ENCODE assay signal across 13 mouse cellular contexts in the genomic region with DNA sequence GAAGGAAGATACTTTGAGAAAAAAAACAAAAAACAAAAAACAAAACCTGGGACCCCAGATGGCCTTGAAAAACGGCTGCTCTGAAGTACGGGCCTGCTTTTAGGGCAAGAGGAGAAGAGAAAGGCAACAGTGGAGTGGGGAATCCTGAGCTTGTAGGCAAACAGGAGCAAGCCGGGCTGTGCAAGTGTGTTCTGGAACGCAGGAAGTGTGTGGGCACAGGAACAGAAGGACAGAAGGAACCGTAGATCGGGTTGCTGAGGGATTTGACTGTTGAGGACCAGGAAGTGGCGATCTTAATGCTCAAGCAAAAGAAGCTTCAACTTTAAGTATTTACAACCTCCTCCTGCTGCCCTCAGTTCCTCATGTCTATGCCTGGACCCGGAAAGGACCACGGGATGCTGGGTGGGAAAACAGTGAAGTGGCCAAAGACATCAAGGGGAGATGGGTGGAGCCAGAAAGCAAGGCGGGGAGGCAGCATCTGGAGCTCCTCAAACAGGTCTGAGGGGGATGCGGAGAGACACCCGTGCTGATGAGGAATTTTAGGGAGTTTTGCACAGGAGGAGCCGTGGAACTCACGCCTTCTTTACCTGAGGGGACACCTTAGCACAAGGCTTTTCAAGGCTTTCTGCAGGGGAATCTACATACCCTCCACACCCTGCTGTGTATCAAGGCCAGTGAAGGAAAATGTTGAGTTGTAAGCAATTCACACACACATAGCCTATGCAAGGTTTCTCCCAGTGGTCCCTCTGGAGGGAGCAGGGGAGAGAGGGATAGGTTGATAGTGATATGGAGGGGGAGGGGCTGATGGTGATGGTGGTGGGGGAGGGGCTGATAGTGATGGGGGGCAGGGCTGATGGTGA. TPM values are rescaled to one million over a fixed set of nuclear protein-coding genes. Genes with fewer than 3 reads are reported as not detected.
DNase-seq lines count a peak whose midpoint lies in the region; ATAC-seq lines count a peak whose summit lies in the region.
"Had no signal": no experiment of that assay in that cellular context is flagged by ENCODE, and none has a peak within 500 bp of the region (broad histone marks: within the 10 kb centered on the region; RNA-seq: fewer than 3 reads in every experiment).

No protein-coding gene starts in this region.

- WGBS in embryonic facial prominence, embryonic 10.5 days = 42% methylated on average over 14 of the region's 14 CpGs

- H3K9me3 ChIP-seq in embryonic facial prominence, embryonic 10.5 days = no peaks in the 10 kb centered on the region
- H3K9me3 ChIP-seq: embryonic facial prominence, embryonic 13.5 days had no signal

- peak overlapping the region; percentile 30; the same call in 1 of the 2 replicates for H3K27ac ChIP-seq in embryonic facial prominence, embryonic 10.5 days (replicated peaks)
- H3K27ac ChIP-seq: embryonic facial prominence, embryonic 13.5 days had no signal

- no peaks in the 10 kb centered on the region for H3K36me3 ChIP-seq in embryonic facial prominence, embryonic 10.5 days (replicated peaks)
- H3K36me3 ChIP-seq: embryonic facial prominence, embryonic 13.5 days had no signal

- H3K27me3 ChIP-seq in embryonic facial prominence, embryonic 10.5 days (replicated peaks; ENCODE audit: low read depth, poor library complexity, severe bottlenecking) = no peaks in the 10 kb centered on the region
- H3K27me3 ChIP-seq: embryonic facial prominence, embryonic 13.5 days had no signal

- peak; percentile 24; the same call in 1 of the 2 replicates for ATAC-seq in megakaryocyte progenitor cell, adult 5-6 weeks (replicated peaks; ENCODE audit: poor library complexity)

- intact Hi-C loops in gastrocnemius, postnatal 14 days (cut with DNase I; ENCODE audit: low total_unique reads) = no loop called here

- H3K4me1 ChIP-seq in embryonic facial prominence, embryonic 10.5 days = peaks cover 25% of the 10 kb centered on the region

- H3K4me3 ChIP-seq in embryonic facial prominence, embryonic 10.5 days = no peak overlapping the region
- H3K4me3 ChIP-seq: embryonic facial prominence, embryonic 13.5 days had no signal

- peak; percentile 27 for DNase-seq in layer of hippocampus, adult 11-12 months (ENCODE audit: low spot score)
- DNase-seq in layer of hippocampus, postnatal 25 days (ENCODE audit: extremely low spot score in 1 of 2, low spot score in 1 of 2) = no peak
- DNase-seq in embryonic facial prominence, embryonic 10.5 days (ENCODE audit: low spot score) = no peak
- DNase-seq in induced T-regulatory cell, adult 2 months (ENCODE audit: low read depth) = peak; percentile 26
- DNase-seq in embryo, embryonic 11 days = no peak
- no peak for DNase-seq in cerebellum, adult 8-10 months
- DNase-seq in gastrocnemius, postnatal 14 days = no peak
- DNase-seq: gastrocnemius, postnatal 25 days; lung, postnatal 10 days had no signal

RNA-seq across cellular contexts. Expression of gene Fgl2, which starts 11.2 kb away (rescaled TPM):
- 1 to 10 TPM; 1.2 to 2.4 TPM for total RNA-seq in layer of hippocampus, postnatal 25 days (2021)
- 0.49 and 1.1 TPM in 2 replicates for polyA plus RNA-seq in embryonic facial prominence, embryonic 10.5 days (2016; fragmentation: Nextera tagmentation; extraction: Ambion mirVana)
- total RNA-seq in megakaryocyte progenitor cell, adult 5-6 weeks (2015) = 67.9 and 69.9 TPM in 2 replicates
- 77.0 and 79.6 TPM in 2 replicates for total RNA-seq in megakaryocyte progenitor cell, adult 5-6 weeks (2017)
- 1 to 10 TPM; 5.7 to 6.1 TPM for total RNA-seq in gastrocnemius, postnatal 14 days (2021)

RNA-seq across cellular contexts. Expression of gene Ccdc146, which starts 40.9 kb away (rescaled TPM):
- under 1 TPM; 0.20 to 0.47 TPM for total RNA-seq in layer of hippocampus, postnatal 25 days (2021)
- polyA plus RNA-seq in embryonic facial prominence, embryonic 10.5 days (2016; fragmentation: Nextera tagmentation; extraction: Ambion mirVana) = 0.16 TPM in 1 of 2 replicates, not detected in the other
- total RNA-seq in megakaryocyte progenitor cell, adult 5-6 weeks (2015) = not detected in 2 replicates
- total RNA-seq in megakaryocyte progenitor cell, adult 5-6 weeks (2017) = 0.51 and 0.83 TPM in 2 replicates
- total RNA-seq in gastrocnemius, postnatal 14 days (2021) = 1 to 10 TPM; 1.5 to 1.6 TPM
- total RNA-seq: ES-E14; left cerebral cortex, adult 18-20 months had no signal
- polyA plus RNA-seq: embryonic facial prominence, embryonic 13.5 days had no signal

RNA-seq across cellular contexts. Expression of gene Fam185a, which starts 41.1 kb away (rescaled TPM):
- 10 to 100 TPM; 11.2 to 12.4 TPM for total RNA-seq in layer of hippocampus, postnatal 25 days (2021)
- 6.0 and 7.2 TPM in 2 replicates for polyA plus RNA-seq in embryonic facial prominence, embryonic 10.5 days (2016; fragmentation: Nextera tagmentation; extraction: Ambion mirVana)
- total RNA-seq in megakaryocyte progenitor cell, adult 5-6 weeks (2015) = 9.1 and 14.7 TPM in 2 replicates
- 15.2 and 17.2 TPM in 2 replicates for total RNA-seq in megakaryocyte progenitor cell, adult 5-6 weeks (2017)
- 1 to 10 TPM; 5.9 to 6.5 TPM for total RNA-seq in gastrocnemius, postnatal 14 days (2021)

Comparison
In these comparisons a context has a peak if more than half of its experiments do, and no peak if none do; other contexts are left out.
1. DNase-seq: peak in layer of hippocampus, adult 11-12 months (single experiment) and induced T-regulatory cell, adult 2 months (single experiment); none in layer of hippocampus, postnatal 25 days (0 of 2), embryonic facial prominence, embryonic 10.5 days (single experiment), embryo, embryonic 11 days (single experiment), cerebellum, adult 8-10 months (single experiment) and gastrocnemius, postnatal 14 days (single experiment).
2. RNA of gene Fgl2, which starts 11.2 kb away (total RNA-seq): 67.9 to 79.6 TPM in megakaryocyte progenitor cell, adult 5-6 weeks; 5.7 to 6.1 TPM in gastrocnemius, postnatal 14 days and 1.2 to 2.4 TPM in layer of hippocampus, postnatal 25 days; every median in the first group is over 4 times any median in the second.